Mouse (Mus musculus) brain, embryonic 14.5 days (tissue): ENCODE measurements around the gene Ago4.

Experiments
- CTCF ChIP-seq: fragments of 200-500 bp; IDR thresholded peaks from 2 replicates; pipeline ENCODE4 v1.5.1; 2012; ENCODE audit warnings: inconsistent platforms, mild to moderate bottlenecking, moderate library complexity, borderline replicate concordance; ENCODE audit not compliant: insufficient read depth, insufficient read length; ENCODE audit errors: extremely low read depth
- POLR2A ChIP-seq: fragments of 200-500 bp; IDR thresholded peaks from 2 replicates; pipeline ENCODE4 v1.6.1; 2012; ENCODE audit warnings: mild to moderate bottlenecking, inconsistent platforms, borderline replicate concordance; ENCODE audit not compliant: poor library complexity, insufficient read depth, insufficient read length, severe bottlenecking; ENCODE audit errors: extremely low read depth

DNA sequence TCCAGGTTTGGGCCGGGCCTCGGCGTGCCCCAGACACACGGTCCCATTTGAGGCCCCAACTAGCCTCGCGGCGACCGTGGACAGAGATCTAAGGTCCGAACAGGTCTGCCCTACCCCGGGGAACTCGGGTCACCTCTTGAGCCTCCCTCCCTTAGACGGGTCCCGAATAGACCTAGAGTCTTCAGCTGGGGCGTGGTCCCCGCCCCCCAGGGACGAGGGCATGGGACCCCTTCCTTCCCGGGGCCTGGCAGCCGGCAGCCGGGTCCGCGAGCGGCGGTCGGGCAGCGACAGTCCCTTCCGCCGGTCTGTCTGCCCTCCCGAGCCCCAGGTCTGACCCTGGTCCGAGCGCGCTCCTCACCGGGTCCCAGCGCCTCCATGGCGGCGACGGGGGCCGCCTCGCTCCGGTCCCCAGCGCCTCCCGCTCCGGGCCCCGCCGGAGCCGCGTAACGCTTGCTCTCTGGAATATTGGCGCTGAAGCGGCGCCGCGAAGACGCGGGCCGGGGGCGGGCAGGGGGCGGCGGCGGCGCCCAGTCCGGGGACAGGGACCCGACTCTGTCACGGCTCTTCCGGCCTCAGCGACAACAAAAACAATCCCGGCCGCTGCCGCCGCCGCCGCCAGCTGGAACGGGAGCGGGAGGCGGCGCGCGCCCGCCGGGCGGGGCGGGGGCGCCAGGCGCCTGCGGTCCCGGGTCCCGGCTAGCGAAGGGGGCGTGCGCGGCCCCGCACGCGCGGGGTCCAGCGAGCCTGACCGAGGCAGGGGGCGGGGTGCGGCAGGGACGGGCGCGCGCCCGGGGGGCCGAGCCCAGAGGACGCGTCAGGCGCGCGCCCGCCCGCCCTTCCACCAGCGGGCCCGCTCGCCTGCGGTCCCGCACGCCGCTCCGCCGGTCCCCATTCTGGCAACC, at the start of gene Ago4:
- TF ChIP-seq POLR2A (peak; percentile 56; the same call in 1 of the 2 replicates), CTCF (no peak)
